Mouse (Mus musculus) hindbrain, embryonic 10.5 days (tissue): ENCODE data around the gene Itpr1. TPM values are rescaled to one million over a fixed set of nuclear protein-coding genes. Genes with fewer than 3 reads are reported as not detected.

Experiments used
- DNase-seq: peaks from one replicate; pipeline ENCODE4 v3.0.0-alpha.2; 2017; ENCODE audit warnings: low spot score
- H3K27ac ChIP-seq: fragments of 300-500 bp; sonication (generic); 2 replicates; pipeline ENCODE4 v1.5.1; 2016; ENCODE audit warnings: mild to moderate bottlenecking, moderate library complexity
- H3K27me3 ChIP-seq: fragments of 300-500 bp; sonication (generic); 2 replicates; pipeline ENCODE4 v1.6.1; 2016; ENCODE audit warnings: mild to moderate bottlenecking; ENCODE audit not compliant: poor library complexity, insufficient read depth, severe bottlenecking
- H3K36me3 ChIP-seq: fragments of 300-500 bp; sonication (generic); 2 replicates; pipeline ENCODE4 v1.6.1; 2016; ENCODE audit warnings: mild to moderate bottlenecking, moderate library complexity
- H3K4me1 ChIP-seq: fragments of 300-500 bp; sonication (generic); replicated peaks from 2 replicates; pipeline ENCODE4 v1.6.1; 2016; ENCODE audit warnings: mild to moderate bottlenecking
- H3K4me3 ChIP-seq: fragments of 300-500 bp; sonication (generic); 2 replicates; pipeline ENCODE4 v1.5.1; 2016; ENCODE audit warnings: mild to moderate bottlenecking, moderate library complexity
- H3K9me3 ChIP-seq: fragments of 300-500 bp; sonication (generic); 2 replicates; pipeline ENCODE4 v1.6.1; 2016; ENCODE audit warnings: mild to moderate bottlenecking, moderate library complexity
- WGBS: fragments of 180-500 bp; shearing (Covaris S2); methylation state at CpG from one replicate; pipeline ENCODE4 v1.1.7; 2016; 5-methylcytosine and 5-hydroxymethylcytosine counted together
- polyA plus RNA-seq: library from polyadenylated mRNA; unstranded; fragments of >200 nt; fragmentation: Nextera tagmentation; extraction: Ambion mirVana; gene quantifications from 2 replicates; pipeline ENCODE4 v1.2.1, GENCODE M21; 2016

Itpr1 gene
- polyA plus RNA-seq, 1 experiment from 2014 or later = 6.9 TPM

DNA sequence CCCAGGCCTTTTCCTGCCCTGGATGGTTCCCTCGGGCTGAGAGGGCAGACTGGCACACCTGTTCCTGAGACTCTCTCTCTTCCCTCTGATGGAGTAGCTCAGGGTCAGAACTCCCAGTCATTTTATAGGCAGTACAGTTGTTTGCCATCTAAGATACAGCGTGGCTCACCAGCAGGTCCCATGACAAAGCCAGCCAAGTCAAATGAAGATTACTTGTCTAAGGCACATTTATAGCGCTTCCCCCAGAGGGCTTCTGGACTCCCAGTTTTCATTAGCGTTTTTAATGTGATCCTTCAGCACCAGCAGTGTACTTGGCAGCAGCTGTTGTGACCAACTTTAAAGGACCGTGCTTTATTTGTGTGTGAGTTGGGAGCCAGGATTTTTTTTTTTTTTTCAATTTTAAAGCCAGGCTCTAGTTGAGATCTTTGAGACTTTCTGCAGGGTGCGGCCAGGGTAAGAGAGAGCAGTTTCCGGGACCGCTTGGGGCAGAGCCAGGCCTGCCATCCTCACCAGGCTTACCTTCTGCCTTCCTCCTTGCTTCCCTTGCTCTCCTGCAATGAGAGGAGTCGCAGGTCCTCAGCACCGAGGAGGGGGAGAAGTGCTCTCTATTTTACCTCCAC lies 281.4 kb downstream of the Itpr1 start:
- peaks cover 31% of the 10 kb centered on the region for H3K36me3 ChIP-seq
- no peak overlapping the region for H3K4me3 ChIP-seq
- H3K27ac ChIP-seq = 0 out of 2 replicates have a peak overlapping the region, but pooled peaks have one; percentile 2
- DNase-seq = no peak
- WGBS = 81% methylated on average over 10 of the region's 10 CpGs
- peaks cover 4% of the 10 kb centered on the region; the same call in 1 of the 2 replicates for H3K4me1 ChIP-seq
- no peaks in the 10 kb centered on the region for H3K27me3 ChIP-seq
- H3K9me3 ChIP-seq = no peaks in the 10 kb centered on the region

DNA sequence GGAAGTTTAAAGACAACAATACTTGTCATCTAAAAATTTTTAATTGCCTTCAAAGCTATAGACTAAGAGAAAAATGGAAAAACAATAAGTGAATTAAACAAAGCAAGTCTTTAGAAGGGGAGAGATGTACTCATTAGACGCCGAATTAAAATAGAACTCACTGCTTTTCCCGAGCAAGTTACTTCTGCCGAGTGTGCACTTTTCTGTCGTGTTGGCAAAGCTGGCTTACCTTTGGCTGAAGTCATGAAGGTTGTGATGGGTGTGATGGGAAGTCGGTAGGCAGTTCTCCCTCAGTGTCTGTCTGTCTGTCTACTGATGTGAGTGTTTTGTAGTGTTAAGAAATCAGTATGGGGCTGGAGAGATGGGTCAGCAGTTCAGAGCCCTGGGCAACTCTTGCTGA lies 282.1 kb downstream of the Itpr1 start:
- Histone ChIP-seq H3K27me3 (no peaks in the 10 kb centered on the region), H3K36me3 (peaks cover 24% of the 10 kb centered on the region), H3K9me3 (no peaks in the 10 kb centered on the region), H3K27ac (no peak overlapping the region), H3K4me1 (peaks cover 4% of the 10 kb centered on the region; the same call in 1 of the 2 replicates), H3K4me3 (no peak overlapping the region)
- no peak for DNase-seq
- WGBS = 90% methylated on average over 6 of the region's 6 CpGs

DNA sequence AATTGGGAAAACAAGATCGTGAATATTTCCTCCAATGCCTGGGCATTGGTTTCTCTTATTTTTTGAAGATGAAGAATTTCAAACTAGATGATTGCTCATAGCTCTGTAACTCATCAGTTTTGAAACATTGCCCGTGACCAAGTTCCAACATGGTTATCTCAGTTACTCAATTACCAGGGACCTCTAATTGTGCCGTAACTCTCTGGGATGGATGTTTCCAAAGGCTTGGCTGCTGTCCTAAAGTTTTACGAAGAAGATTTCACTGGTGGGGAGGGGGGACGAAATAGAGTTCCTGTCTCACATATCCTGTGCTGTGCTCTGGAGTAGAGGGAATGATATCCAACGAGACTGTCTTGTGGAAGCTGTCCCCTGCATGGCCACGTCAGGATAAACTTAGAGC lies 285.2 kb downstream of the Itpr1 start:
- WGBS = 94% methylated on average over 7 of the region's 7 CpGs
- Histone ChIP-seq H3K27ac (no peak overlapping the region), H3K27me3 (no peaks in the 10 kb centered on the region), H3K4me1 (no peaks in the 10 kb centered on the region), H3K36me3 (peaks cover 29% of the 10 kb centered on the region; the same call in 1 of the 2 replicates), H3K4me3 (no peak overlapping the region), H3K9me3 (no peaks in the 10 kb centered on the region)
- DNase-seq = no peak

DNA sequence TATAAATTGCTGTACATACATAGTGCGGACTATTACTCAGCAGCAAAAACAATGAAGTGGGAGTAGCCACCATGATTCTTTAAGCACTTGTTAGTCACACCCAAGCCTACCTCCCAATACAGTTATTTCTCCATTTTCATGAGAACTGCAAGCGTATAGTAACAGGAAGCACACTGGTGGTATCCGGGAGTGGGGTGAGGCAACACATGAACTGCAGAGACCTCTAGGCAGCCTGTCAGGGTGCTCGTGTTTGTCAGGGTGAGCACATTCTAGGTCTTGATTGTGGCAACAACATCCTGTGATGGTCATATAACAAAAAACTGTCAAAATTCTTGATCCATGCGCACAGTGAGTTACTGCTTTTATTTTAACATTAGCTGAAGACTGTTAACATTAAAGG lies 290.8 kb downstream of the Itpr1 start:
- Histone ChIP-seq H3K27ac (no peak overlapping the region), H3K9me3 (no peaks in the 10 kb centered on the region), H3K4me3 (no peak overlapping the region), H3K27me3 (no peaks in the 10 kb centered on the region), H3K36me3 (peaks cover 15% of the 10 kb centered on the region; the same call in 1 of the 2 replicates), H3K4me1 (no peaks in the 10 kb centered on the region)
- WGBS = 93% methylated on average over 5 of the region's 5 CpGs
- no peak for DNase-seq

DNA sequence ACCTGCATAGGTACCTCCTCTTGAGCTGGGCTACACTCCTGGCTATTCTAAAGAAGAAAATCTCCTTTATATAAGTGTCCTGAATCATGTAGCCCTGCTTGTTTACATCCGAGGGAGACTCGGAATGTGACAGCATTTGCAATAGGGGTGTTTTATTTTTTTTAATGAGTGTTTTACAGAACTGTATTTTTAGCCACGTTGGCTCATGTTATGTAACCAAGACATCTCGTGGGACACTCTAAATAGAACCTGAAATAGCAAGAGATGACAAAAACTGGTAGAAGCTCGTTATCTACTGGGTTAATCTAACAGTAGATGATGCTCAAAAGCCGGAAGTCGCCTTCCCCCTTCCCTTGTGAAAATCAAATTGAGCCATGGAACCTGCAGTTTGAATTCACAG lies 291.8 kb downstream of the Itpr1 start:
- DNase-seq = no peak
- 89% methylated on average over 7 of the region's 7 CpGs for WGBS
- H3K36me3 ChIP-seq = peaks cover 15% of the 10 kb centered on the region; the same call in 1 of the 2 replicates
- H3K27ac ChIP-seq = no peak overlapping the region
- no peaks in the 10 kb centered on the region for H3K9me3 ChIP-seq
- no peak overlapping the region for H3K4me3 ChIP-seq
- H3K4me1 ChIP-seq = no peaks in the 10 kb centered on the region
- no peaks in the 10 kb centered on the region for H3K27me3 ChIP-seq

DNA sequence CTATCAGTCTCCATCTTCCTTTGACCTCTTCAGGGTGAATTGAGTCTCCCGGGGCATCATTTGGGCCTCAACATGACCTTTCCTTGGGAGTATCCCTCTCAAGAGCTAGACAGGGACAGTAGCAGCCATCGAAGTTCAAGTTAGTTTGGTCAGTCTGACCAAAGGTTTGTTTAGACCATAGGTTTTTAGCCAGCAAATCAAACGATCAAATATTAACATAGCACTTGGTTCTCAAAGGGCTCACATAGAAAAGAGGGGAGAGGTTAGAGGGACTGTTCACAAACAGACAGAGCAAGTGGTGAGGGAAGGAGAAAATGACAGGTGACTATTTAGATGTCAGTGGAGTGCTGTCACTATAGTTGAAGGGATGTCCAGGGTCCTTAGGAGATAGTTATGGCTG lies 293.3 kb downstream of the Itpr1 start:
- peaks cover 16% of the 10 kb centered on the region for H3K36me3 ChIP-seq
- DNase-seq = no peak
- H3K4me3 ChIP-seq = no peak overlapping the region
- no peaks in the 10 kb centered on the region for H3K9me3 ChIP-seq
- 89% methylated on average over 3 of the region's 3 CpGs for WGBS
- no peaks in the 10 kb centered on the region for H3K4me1 ChIP-seq
- no peaks in the 10 kb centered on the region for H3K27me3 ChIP-seq
- H3K27ac ChIP-seq = no peak overlapping the region

DNA sequence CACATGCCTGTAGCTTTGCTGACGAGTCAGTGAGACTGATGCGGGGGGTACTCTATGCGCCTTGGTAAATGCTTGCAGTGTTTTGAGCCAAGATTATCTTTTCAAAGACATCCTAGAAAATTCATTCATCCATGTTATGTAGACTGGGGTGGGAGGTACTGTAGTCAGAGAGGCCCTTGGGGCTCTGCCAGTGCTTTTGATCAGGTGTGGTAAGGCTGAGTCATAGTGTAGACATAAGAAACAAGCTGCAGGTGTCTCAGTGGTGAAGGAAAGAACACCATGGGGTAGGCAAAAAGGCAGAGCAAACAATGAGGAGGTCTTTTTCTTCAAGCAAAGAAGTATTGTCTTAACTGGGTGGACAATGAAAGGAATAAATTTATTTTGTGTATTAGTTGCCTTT lies 294.4 kb downstream of the Itpr1 start:
- DNase-seq = no peak
- peaks cover 6% of the 10 kb centered on the region for H3K36me3 ChIP-seq
- H3K4me3 ChIP-seq = no peak overlapping the region
- no peaks in the 10 kb centered on the region for H3K9me3 ChIP-seq
- H3K4me1 ChIP-seq = no peaks in the 10 kb centered on the region
- no peak overlapping the region for H3K27ac ChIP-seq
- H3K27me3 ChIP-seq = no peaks in the 10 kb centered on the region
- 93% methylated on average over 3 of the region's 3 CpGs for WGBS

DNA sequence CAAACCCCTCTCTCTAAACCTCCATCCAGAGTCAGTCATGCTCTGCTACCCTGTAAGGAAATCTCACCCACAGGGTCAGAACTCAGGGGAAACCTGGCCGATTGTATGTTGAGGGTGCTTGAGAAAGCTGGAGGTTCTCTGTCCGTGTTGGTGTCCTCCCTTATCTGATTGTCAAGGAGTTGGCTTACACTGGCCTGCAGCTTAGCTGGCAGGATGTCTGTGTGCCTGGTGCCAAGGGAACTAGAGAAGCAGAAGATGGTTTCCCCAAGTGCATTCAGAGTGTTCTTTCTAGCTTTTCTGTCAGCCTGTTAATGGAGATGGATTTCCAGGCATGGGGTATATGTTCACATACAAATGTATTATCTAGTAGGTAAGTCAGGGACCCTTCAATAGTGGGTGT lies 296.4 kb downstream of the Itpr1 start:
- WGBS = 83% methylated on average over 2 of the region's 2 CpGs
- H3K36me3 ChIP-seq = peaks cover 6% of the 10 kb centered on the region

DNA sequence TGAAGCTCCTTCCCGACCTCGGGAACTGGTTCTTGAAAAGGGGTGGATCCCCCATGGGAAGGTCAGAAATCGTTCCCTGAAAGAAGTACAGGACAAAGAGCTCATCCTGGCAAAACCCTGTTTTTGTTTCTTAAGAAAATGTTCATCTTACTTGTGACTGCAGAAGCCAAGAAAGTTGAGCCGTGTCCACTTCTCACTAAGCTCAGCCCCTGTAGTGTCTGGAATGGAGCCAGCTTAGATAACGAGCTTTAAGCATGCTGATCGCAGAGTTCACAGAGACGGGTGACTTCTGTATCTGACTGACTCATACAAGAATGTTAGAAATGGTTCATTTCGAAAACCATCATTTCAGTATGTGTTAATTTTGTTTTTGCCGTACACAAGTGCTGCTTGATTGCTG lies 297.2 kb downstream of the Itpr1 start:
- Histone ChIP-seq H3K27ac (no peak overlapping the region), H3K27me3 (no peaks in the 10 kb centered on the region), H3K36me3 (peaks cover 6% of the 10 kb centered on the region), H3K4me1 (no peaks in the 10 kb centered on the region), H3K4me3 (no peak overlapping the region), H3K9me3 (no peaks in the 10 kb centered on the region)
- no peak for DNase-seq
- 88% methylated on average over 9 of the region's 9 CpGs for WGBS

More for the DNA sequence above, 296.4 kb downstream of the Itpr1 start:
- Histone ChIP-seq H3K27ac (no peak overlapping the region), H3K9me3 (no peaks in the 10 kb centered on the region), H3K4me1 (no peaks in the 10 kb centered on the region), H3K4me3 (no peak overlapping the region), H3K27me3 (no peaks in the 10 kb centered on the region)
- no peak for DNase-seq

DNA sequence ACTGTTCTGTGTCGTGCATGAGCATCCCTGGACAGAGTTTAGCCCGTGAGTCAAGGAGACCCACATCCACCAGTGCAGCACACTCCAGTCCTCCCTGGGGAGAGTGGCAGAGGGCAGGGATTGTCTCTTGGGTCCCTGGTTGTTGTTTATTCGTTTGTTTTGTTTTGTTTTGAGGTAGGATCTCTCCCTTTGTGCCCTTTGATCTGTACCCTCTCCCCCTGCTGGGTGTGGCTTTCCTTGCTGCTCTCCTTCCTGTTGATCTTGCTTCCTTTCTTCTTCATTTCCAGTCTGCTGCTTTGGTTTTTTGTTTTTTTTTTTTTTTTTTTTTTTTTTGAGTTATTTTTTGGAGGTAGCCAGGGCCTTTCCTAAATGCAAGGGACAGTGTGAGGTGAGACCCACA lies 299.2 kb downstream of the Itpr1 start:
- H3K36me3 ChIP-seq = peaks cover 6% of the 10 kb centered on the region
- no peaks in the 10 kb centered on the region for H3K27me3 ChIP-seq
- 62% methylated on average over 3 of the region's 3 CpGs for WGBS
- DNase-seq = no peak
- H3K4me3 ChIP-seq = no peak overlapping the region
- H3K27ac ChIP-seq = no peak overlapping the region
- H3K4me1 ChIP-seq = no peaks in the 10 kb centered on the region
- H3K9me3 ChIP-seq = no peaks in the 10 kb centered on the region

DNA sequence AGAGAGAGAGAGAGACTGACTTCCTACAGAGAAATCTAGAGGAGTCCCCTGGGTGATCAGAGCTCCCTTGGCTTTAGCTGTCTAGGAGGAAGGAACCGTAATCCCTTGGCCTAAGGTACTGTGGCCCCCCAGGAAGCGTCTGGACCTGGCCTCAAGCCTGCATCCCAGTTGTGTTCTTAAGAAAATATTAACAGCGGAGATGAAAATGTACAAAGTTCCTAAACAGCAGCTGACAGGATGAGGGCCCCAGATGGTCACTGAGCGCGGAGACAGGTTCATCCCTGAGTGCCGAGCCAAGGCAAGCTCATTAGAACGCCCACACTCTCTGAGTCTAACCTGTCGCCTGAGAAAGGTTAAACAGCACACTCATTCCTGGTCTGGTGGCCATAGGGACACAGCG lies 300.1 kb downstream of the Itpr1 start:
- Histone ChIP-seq H3K4me1 (no peaks in the 10 kb centered on the region), H3K4me3 (no peak overlapping the region), H3K9me3 (no peaks in the 10 kb centered on the region), H3K36me3 (peaks cover 6% of the 10 kb centered on the region), H3K27ac (no peak overlapping the region), H3K27me3 (no peaks in the 10 kb centered on the region)
- DNase-seq = no peak
- WGBS = 87% methylated on average over 9 of the region's 9 CpGs

DNA sequence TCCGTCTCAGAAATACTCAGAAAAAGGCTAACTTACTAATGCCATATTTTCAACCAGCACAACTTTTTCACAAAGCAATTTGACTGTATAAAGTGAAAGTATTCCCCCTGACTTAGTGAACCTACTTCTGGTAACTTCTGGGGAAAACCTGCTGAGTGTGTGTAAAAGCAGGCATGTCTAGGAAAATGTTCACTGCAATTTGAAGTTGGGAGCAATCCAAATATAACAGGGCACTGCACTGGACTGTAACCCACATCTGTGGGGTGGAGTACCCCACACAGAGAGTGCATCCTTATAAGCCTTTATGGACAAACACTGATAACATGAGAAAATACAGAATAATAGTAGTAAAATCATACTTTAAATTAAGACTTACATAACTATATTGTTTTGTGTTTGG lies 303.4 kb downstream of the Itpr1 start:
- H3K4me1 ChIP-seq = 0 out of 2 replicates have a peak, but pooled peaks cover 8% of the 10 kb centered on the region
- peaks cover 14% of the 10 kb centered on the region for H3K36me3 ChIP-seq
- H3K9me3 ChIP-seq = no peaks in the 10 kb centered on the region
- H3K4me3 ChIP-seq = no peak overlapping the region
- 86% methylated on average over 1 of the region's 1 CpGs for WGBS
- no peak for DNase-seq
- no peaks in the 10 kb centered on the region for H3K27me3 ChIP-seq
- H3K27ac ChIP-seq = no peak overlapping the region

DNA sequence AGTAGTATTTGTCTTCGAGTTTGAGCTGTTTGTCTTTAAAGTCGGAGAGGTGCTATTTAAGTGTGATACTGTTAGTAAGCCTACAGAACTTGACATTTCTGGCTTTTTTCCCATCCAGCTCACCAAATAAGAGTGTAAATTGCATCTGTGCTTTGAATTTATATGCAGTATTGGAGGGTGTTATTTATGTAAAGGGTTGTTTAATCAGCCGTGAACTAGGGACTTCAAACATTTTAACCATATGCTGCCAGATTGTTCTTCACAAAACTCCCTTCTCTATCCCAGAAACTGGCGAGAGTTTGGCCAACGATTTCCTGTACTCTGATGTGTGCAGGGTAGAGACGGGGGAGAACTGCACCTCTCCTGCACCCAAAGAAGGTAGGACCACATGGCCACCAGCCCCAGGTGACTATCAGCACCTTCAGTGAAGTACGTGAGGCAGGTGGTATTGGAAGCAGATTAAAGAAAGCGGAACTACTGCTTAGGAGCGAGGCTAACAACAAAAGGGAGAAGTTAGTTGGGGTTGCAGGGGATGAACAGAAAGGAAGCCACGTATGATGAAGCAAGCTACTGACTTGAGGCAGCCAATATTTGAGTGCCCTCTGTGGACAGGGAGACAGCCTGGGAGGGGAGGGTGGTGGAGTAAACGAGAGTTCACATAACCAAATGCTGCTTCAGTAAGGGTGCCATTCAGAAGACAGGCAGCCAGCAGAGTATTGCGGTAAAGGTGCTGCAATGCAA lies 304.5 kb downstream of the Itpr1 start:
- no peaks in the 10 kb centered on the region for H3K9me3 ChIP-seq
- peaks cover 14% of the 10 kb centered on the region for H3K36me3 ChIP-seq
- WGBS = 87% methylated on average over 12 of the region's 12 CpGs
- H3K27ac ChIP-seq = no peak overlapping the region
- no peak for DNase-seq
- H3K4me1 ChIP-seq = 0 out of 2 replicates have a peak, but pooled peaks cover 8% of the 10 kb centered on the region
- no peak overlapping the region for H3K4me3 ChIP-seq
- no peaks in the 10 kb centered on the region for H3K27me3 ChIP-seq
